Mouse (Mus musculus) bone marrow, adult 2 months (tissue): ENCODE data around the gene Snx13. TPM values are rescaled to one million over a fixed set of nuclear protein-coding genes. Genes with fewer than 3 reads are reported as not detected.
A peak's percentile ranks its signal among the peaks of the same experiment; 100 is the strongest.

Experiments used
- H3K27ac ChIP-seq: fragments of 200-500 bp; 2 replicates; pipeline ENCODE4 v1.5.1; 2012; ENCODE audit warnings: low read depth, mild to moderate bottlenecking, control low read depth, inconsistent platforms, low read length; ENCODE audit not compliant: control insufficient read depth, poor library complexity, insufficient read depth
- H3K4me1 ChIP-seq: fragments of 200-500 bp; 2 replicates; pipeline ENCODE4 v1.6.1; 2011; ENCODE audit warnings: low read length; ENCODE audit not compliant: control insufficient read depth, insufficient read depth
- H3K4me3 ChIP-seq: fragments of 200-500 bp; replicated peaks from 2 replicates; pipeline ENCODE3; 2011; ENCODE audit warnings: mild to moderate bottlenecking, low read depth, low read length, control low read depth; ENCODE audit not compliant: control insufficient read depth
- CTCF ChIP-seq: fragments of 200-500 bp; IDR thresholded peaks from 2 replicates; pipeline ENCODE4 v1.5.1; 2011; ENCODE audit warnings: low read length, control low read depth; ENCODE audit not compliant: control insufficient read depth, insufficient read depth
- POLR2A ChIP-seq: fragments of 200-500 bp; IDR thresholded peaks from 2 replicates; pipeline ENCODE4 v1.6.1; 2011; ENCODE audit warnings: low read depth, mild to moderate bottlenecking, control low read depth, low read length, borderline replicate concordance; ENCODE audit not compliant: control insufficient read depth
- WGBS: fragments of 180-500 bp; shearing (Covaris S2); methylation state at CpG from one replicate; pipeline ENCODE4 v1.1.7; 2018; 5-methylcytosine and 5-hydroxymethylcytosine counted together
- polyA plus RNA-seq: library from polyadenylated mRNA; stranded (reverse); fragments of >200 nt; gene quantifications from 2 replicates; pipeline ENCODE4 v1.2.4, GENCODE M21; 2011; ENCODE audit warnings: low replicate concordance; ENCODE audit not compliant: missing spikeins, insufficient read depth, insufficient read length

Gene Snx13
- polyA plus RNA-seq, 1 experiment = 9.1 TPM

- Histone ChIP-seq H3K4me3 (no peak overlapping the region), H3K27ac (no peak overlapping the region), H3K4me1 (no peaks in the 10 kb centered on the region; the same call in 1 of the 2 replicates)
- TF ChIP-seq CTCF (no peak), POLR2A (no peak)
- WGBS = 68% methylated on average over 3 of the region's 3 CpGs
Observed at GRCm38 (mm10) chr12:35075993-35076392, 29.0 kb downstream of the Snx13 start.

DNA sequence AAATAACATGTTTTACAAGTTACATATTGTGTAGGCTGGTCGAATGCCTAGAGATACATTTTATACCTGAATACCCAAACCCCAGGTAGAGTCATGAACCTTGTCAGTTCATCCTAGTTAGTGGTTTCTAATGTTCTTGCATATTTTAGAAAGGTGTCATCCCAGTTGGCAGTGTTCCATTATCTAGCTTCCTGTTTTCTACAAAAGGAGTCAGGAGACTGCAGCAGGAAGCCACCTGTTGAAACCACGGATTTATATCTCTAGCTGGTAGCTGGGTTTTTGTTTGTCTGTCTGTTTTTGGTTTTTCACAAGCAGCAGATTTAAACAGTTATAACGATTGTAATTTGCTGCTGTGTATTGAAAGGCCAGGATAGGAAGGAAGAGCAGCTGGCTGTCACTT is 76.6 kb downstream of the Snx13 start:
- TF ChIP-seq CTCF = no peak
- H3K4me3 ChIP-seq = no peak overlapping the region
- WGBS = 9% methylated on average over 3 of the region's 3 CpGs

DNA sequence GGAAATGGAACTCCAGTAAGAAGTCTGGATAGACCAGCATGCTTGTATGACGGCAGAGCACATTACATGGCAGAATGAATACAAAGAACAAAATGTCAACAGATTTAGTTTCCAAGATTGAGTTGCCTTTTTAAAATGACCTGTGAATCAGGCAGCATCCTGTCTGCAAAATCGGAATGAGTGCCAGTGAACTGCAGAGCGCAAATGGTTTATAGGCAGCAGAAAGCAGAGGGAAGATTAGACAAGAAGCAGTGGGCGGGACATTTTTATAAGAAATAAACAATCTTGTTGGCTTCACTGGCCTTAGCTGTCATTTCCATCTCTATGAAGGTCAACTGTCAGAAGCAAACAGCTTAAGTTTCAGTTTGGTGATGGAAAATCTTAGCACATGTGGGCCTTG is 106.2 kb downstream of the Snx13 start:
- Histone ChIP-seq H3K27ac (no peak overlapping the region), H3K4me3 (no peak overlapping the region), H3K4me1 (no peaks in the 10 kb centered on the region; the same call in 1 of the 2 replicates)
- TF ChIP-seq CTCF (no peak), POLR2A (no peak)
- 82% methylated on average over 4 of the region's 4 CpGs for WGBS

More for the DNA sequence above, 76.6 kb downstream of the Snx13 start:
- H3K27ac ChIP-seq = no peak overlapping the region
- H3K4me1 ChIP-seq = no peaks in the 10 kb centered on the region; the same call in 1 of the 2 replicates

- Histone ChIP-seq H3K4me3 (no peak overlapping the region), H3K27ac (no peak overlapping the region), H3K4me1 (no peaks in the 10 kb centered on the region; the same call in 1 of the 2 replicates)
- TF ChIP-seq CTCF = no peak
- no peak for TF ChIP-seq POLR2A
- WGBS = 39% methylated on average over 3 of the region's 3 CpGs
Observed at GRCm38 (mm10) chr12:35154149-35154548, 107.2 kb downstream of the Snx13 start.

- no peak overlapping the region for H3K4me3 ChIP-seq
- WGBS = 58% methylated on average over 4 of the region's 4 CpGs
- TF ChIP-seq CTCF (no peak), POLR2A (no peak)
- no peaks in the 10 kb centered on the region; the same call in 1 of the 2 replicates for H3K4me1 ChIP-seq
- H3K27ac ChIP-seq = no peak overlapping the region
Observed at GRCm38 (mm10) chr12:35157237-35157636, 110.3 kb downstream of the Snx13 start.

DNA sequence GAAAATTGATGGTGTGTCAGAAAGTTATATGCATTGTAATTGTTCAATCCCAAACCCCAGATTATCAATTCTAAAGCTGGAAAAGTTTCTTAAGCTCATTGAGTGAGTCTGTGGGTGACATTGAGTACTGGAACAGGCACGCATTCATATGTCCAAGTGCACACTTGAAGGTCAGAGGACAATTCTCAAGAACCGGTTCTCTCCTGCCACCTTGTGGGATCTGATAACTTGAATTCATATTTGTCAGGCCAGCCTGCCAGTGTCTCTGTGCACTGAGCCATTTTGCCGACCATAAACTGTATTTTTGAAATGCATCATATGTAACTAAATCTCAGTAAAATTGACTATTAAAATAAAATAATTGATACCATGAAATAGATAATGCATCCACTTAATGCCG is 114.7 kb downstream of the Snx13 start:
- 54% methylated on average over 4 of the region's 4 CpGs for WGBS
- TF ChIP-seq POLR2A (no peak), CTCF (no peak)
- H3K4me3 ChIP-seq = no peak overlapping the region
- no peak overlapping the region for H3K27ac ChIP-seq
- H3K4me1 ChIP-seq = no peaks in the 10 kb centered on the region; the same call in 1 of the 2 replicates

DNA sequence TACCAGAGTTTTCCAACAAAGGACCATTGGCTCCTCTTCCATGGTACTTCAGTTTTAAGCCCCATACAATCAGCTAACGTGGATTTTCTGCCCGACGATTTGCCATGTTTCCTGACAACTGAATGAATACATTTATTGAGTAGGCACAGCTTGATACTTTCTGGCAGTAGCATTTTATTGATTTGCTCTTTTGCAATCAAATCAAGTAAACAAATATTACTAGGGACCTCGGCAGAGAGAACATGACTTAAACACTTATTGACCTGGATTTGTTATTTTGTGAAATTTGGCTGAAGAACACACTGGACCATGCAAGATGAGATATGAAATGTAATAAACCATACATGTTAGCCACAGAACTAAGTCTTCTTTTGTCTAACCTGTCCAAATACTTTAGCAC is 123.3 kb downstream of the Snx13 start:
- Histone ChIP-seq H3K4me1 (no peaks in the 10 kb centered on the region), H3K27ac (no peak overlapping the region), H3K4me3 (no peak overlapping the region)
- WGBS = 81% methylated on average over 4 of the region's 4 CpGs
- no peak for TF ChIP-seq CTCF
- no peak for TF ChIP-seq POLR2A

DNA sequence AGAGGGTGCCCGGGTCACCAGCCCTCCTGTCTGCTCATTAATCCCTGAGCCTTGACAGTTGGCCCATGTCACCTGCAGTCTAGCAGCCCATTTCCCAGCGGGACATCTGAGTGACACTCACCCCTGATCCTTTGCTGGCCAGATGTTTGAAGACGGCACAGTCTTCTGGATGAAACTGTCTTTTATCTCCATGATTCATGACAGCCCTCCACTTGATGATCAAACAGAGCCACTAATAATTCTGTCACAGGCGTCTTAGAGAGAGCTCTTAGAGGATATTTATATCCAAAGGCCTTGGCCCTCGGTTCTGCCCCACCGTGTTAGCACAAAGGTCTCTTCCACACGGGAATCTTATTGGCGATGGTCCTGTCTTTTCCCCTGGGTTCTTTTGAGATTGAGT is 129.0 kb downstream of the Snx13 start:
- Histone ChIP-seq H3K4me3 (no peak overlapping the region), H3K4me1 (no peaks in the 10 kb centered on the region), H3K27ac (no peak overlapping the region)
- TF ChIP-seq POLR2A = no peak
- TF ChIP-seq CTCF = no peak
- 79% methylated on average over 8 of the region's 8 CpGs for WGBS

DNA sequence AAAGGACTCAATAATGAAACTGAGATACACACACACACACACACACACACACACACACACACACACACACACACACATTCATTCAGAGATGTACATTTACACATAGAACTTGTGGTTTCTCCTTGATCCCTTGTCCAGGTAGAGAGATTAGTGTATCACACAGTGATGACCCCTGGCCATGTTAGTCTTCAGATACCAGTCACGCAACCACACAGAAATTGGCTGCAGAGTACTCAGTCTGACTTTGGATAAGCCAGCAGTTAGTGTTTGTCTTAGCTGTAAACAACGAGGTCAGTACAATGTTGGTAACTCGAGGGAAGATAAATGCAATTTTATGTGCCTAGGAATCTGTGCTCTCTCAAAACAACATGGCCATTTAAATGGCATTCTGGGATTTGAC is 129.6 kb downstream of the Snx13 start:
- H3K27ac ChIP-seq = no peak overlapping the region
- H3K4me3 ChIP-seq = no peak overlapping the region
- TF ChIP-seq CTCF = no peak
- no peak for TF ChIP-seq POLR2A
- 70% methylated on average over 3 of the region's 3 CpGs for WGBS
- no peaks in the 10 kb centered on the region for H3K4me1 ChIP-seq

- whole genome bisulfite sequencing = 10% methylated on average over 3 of the region's 3 CpGs
- no peaks in the 10 kb centered on the region for H3K4me1 ChIP-seq
- H3K27ac ChIP-seq = no peak overlapping the region
- no peak overlapping the region for H3K4me3 ChIP-seq
- TF ChIP-seq CTCF = peak; percentile 73
- TF ChIP-seq POLR2A = no peak
Observed at GRCm38 (mm10) chr12:35182675-35183074, 135.7 kb downstream of the Snx13 start.
